Mouse (Mus musculus) layer of hippocampus, postnatal 10 days (tissue): ENCODE measurements around the gene Spocd1. TPM values are rescaled to one million over a fixed set of nuclear protein-coding genes. Genes with fewer than 3 reads are reported as not detected.

Experiments
- DNase-seq, 2 experiments: peaks; one replicate each; pipeline ENCODE4 v3.0.0; 2021; ENCODE audit warnings: low spot score in 2 of 2
- total RNA-seq, 2 experiments: library from RNA; stranded (reverse); gene quantifications; 2 replicates each; pipeline ENCODE4 v1.2.3; 2021

Gene Spocd1
- total RNA-seq, 2 experiments from 2014 or later, result 0.18 to 0.48 TPM

DNA sequence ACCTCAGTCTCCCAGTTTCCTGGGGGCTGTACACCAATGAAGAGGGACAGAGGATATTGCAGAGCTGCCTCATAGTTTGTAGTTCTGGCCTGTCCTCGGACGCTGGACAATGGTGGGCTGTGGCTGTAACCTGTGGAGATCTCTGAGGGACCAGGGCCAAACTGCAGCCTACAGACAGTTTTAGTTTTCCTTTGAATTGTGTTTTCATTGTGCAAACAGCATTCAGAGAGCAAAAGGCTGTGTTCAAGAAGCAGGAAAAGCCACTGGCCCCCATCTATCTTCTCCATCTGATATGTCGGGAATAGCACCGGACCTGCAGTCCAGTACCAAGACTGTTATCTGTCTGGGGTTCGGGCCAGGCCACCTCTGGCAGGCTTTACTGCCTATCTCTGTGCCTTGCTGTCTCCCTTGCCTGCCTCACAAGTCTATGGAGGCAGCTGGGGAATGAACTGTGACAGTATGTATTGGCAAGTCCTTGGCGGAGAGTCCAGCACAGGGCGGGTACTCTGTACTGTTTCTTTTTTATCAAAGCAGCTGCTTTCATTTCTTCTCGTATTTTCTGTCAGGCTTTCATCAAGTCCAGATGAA is 11.9 kb upstream of the Spocd1 start:
- no peak for DNase-seq

DNA sequence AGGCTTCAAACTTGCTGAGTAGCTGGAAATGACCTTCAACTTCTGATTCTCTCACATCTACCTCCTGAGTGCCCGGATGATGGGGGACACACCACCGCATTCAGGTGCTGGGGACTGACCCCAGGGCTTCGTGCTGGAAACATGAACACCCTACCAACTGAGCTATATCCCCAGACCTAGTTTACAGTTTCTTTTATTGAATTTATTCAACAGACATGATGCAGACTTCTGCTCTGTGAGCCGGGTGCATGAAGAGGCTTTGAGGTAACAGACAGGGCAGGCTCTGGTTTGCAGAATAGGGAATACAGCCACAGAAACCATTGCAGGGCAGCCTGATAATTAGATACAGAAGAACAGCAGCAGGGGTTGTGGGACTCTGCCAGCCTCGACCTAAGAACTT is 10.6 kb upstream of the Spocd1 start:
- DNase-seq, result no peak

DNA sequence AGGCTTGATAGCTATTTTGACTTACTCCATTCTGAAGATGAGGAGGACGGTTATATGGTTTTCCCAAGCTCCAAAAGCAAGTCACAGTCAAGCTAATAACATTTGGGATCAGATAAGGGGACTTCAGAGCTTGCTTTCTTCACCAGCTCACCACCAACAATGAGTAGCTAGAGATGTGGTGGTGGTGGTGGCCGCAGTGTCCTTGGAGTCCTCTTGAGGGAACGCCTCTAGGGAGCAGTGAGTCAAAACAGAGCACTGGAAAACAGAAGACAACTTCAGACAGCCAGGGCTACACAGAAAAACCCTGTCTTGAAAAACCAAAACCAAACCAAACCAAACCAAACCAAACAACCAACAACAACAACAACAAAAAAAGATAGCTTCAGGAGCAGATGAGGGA is 10.1 kb upstream of the Spocd1 start:
- no peak for DNase-seq

DNA sequence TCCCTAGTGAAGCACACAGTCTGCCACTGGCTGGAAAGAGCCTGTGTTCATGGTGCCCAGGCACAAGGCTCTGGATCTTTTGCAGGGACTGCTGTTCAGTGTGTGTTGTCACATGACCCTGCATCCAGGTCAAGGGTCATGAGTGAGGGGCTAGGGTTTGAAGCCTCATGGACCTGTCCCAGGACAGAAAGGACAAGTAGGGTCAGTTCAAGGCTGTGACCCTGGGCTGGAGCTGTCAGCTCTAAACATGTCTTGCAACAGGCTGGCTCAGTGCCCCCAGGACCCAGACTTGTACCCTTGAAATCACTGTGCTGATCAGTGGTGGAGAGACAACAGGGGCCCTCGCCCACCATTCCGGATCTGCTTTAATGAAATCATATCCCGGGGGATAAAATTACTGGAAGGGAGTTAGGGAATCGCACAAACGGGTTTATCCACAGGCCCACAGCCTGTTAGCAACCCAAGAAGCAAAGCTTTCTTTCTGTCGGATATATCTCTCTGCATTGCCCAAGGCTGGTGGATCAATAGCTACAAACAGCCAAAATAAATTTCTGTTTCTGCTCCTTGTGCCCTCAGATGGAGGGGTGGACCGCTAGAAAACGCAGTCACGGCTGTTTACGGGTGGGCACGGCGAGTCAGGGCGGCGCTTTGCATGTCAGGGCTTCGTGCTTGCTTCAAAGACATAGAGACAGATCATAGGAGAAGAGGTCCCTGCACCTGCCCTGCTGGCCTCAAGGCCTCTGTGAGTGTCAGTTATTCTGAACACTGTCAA is 8.3 kb upstream of the Spocd1 start:
- DNase-seq, result no peak

DNA sequence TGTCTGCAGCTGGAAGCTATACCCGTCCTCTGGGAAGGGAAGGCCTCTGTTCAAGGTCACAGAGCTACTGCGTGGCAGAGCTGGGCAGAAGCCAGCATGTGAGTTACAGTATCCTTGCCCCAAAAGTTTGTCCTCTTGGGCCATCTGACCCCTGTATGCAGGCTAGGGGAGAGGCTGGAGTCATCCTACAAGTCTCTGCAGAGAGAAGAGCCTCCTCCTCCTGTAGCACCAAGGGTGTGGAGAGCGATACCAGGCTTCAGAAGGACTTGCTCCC is 7.8 kb upstream of the Spocd1 start:
- no peak for DNase-seq

DNA sequence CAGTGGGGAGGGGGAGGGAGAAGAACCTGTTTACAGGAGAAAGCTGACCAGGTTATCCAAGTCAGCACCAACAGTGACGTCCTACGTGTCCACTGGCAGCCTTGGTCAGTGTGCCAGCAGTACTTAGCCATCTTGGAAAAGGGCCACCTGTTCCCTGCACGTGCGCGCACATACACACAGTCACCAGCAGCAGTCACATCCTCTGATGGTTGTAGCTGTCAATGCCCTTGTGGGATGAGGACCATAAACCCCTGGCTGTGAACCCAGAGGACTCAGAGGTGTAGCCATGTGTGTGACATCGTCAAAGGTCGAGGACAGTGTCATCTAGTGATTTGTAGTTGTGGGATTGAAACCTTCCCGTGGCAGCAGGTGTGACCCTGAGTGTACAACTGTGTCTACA is 4.9 kb upstream of the Spocd1 start:
- DNase-seq, result no peak

DNA sequence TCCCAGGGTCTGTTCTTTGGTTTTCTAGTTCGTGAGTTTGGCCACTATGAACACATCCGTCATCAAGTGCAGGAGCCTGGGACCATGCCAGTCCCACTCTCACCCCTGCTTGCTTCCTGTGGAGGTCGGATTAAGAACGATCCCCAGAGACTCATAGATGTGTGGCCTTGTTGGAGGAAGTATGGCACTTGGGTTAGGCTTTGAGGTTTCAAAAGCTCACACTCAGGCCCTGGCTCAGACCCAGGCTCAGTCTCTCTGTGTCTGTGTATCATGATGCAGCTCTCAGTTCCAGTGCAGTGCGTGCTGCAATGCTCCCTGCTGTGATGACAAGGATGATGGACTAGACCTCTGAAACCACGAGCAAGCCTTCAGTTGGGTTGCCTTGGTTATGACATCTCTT is 4.4 kb upstream of the Spocd1 start:
- no peak for DNase-seq

DNA sequence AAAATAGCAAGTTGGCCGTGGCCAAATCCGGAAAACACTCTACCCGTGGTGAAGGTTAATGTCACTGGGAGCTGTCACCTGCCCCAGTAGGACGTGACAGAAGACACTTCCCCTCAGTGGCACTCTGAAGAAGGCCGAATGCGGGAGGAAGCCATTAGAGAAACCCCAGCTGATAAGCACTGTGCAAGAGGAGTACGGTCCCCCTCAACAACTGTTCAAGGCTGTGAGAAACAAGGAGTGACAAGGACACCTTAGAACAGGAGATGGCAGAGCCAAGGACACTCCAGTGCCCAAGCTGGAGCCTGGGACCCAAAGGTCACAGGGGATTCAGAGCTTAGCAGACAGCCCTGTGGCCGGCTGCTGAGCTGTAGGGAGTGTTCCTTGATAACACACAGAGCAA is 2.5 kb upstream of the Spocd1 start:
- no peak for DNase-seq

DNA sequence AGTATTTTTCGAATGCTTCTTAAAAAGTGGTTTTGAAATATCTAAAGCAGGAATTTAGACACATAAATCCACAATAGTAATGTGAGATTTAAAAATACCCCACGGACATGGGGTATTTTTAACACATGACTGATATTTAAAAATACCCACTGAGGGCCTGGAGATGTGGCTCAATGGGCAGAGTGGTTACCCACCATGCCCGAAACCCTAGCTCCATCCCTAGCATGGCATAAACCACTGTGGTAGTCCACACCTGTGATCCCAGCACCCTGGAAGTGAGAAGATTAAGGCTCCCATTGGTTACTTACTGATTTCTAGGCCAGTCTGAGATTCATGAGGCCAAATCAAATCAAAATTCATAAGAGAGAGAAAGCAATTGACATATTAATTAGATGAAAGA is 2.0 kb upstream of the Spocd1 start:
- no peak for DNase-seq

DNA sequence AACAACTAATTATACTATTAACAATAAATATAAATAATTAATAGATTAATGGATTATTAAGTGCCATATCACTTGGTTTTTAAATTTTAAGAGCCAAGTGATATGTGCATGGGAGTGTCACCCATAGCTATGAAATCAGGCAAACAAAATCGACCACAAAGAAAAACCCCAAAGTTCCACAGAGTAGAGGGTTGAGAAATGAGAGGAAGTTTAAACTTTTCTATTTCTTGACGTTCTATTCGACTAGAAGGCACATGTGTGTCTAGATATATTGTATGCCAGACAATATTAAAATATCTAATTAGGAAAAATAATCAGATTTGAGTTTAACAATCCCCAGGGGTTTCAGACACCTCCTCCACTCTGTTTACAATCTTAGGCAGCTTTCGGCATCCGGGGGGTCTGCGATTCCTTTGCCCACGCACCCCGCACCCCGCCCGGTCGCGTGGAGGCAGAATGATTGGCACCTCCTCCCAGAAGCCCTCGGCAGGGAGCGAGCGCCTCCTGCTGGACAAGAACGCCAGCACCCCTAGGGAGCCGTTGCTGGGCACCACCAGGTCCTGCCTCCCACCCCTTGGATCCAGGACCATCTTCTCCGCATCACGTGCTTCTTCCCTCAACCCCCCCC is 811 bp upstream of the Spocd1 start:
- peak; percentile 88 to 90 for DNase-seq

DNA sequence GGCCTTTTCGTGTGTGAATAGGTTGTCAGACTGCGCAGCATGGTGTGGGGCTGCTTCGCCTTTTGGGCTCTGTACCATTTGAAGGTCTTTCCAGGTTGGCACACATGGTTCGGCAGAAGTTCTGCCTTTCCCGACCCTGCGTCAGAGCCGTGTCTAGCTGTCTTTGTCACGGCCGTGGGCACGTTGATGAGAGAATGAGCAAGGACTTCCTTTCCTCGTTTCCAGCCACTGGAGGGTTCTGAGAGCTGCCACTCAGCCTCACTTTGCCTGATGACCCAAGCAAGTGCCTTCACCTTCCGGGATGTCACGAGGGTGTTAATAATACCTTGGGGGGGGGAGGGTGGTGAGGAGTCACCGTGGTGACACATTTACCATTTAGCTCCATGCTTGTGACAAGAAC is 4.6 kb downstream of the Spocd1 start:
- DNase-seq, result peak in 1 of 2 experiments; percentile 25

DNA sequence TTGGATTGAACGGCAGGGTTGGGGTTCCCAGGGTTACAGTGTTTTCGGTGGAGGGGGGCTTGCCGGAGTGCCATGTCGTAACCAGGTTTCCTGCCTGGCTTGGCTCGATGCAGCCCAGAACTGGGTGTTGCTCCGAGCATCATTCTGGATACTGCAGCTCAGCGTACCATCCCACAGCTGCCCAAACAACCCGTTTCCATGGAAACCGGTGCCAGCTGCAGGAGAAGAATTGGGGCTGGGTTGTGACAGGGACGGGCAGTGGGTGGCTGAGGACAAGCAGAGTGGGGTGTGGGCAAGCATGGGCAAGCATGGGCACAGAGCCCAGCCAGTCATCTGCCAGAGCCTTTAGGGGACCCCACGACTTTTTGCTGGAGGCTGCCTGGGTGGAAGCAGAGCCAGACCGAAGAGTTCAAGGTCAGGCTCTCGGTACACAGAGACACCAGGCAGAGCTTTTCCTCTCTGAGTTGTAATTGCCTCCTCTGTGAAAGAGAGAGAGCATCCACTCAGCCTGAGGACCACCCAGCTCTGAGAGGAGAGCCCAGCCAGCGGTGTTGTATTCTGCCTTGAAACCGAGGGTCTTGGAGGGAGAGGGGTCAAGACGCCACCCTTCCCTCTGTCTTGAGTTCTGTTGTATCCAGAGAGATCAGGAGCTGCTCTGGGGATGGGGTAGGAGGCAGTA is 5.3 kb downstream of the Spocd1 start:
- peak; percentile 56 to 59 for DNase-seq

DNA sequence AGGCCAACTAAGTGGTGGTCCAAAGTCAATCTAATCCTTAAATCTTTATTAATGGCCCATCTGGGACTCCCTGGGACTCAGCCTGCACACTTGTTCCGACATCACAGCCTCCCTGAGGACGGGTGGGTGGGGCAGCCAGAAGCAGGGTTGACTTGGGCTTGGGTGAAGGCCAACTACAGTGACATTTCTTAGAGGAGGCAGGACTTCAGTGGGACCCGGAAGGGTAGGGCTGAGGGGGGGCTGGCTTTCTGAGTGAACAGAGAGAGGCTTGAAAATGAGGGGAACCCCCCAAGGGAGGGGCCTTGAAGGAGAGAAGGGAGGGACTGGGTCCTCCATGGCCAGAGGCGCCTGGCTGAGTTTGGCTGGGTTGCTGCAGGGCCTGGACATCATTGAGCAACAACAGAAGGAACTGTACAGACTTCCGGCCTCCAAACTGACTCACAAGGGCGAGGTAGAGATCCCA is 22.3 kb downstream of the Spocd1 start:
- DNase-seq, result no peak

DNA sequence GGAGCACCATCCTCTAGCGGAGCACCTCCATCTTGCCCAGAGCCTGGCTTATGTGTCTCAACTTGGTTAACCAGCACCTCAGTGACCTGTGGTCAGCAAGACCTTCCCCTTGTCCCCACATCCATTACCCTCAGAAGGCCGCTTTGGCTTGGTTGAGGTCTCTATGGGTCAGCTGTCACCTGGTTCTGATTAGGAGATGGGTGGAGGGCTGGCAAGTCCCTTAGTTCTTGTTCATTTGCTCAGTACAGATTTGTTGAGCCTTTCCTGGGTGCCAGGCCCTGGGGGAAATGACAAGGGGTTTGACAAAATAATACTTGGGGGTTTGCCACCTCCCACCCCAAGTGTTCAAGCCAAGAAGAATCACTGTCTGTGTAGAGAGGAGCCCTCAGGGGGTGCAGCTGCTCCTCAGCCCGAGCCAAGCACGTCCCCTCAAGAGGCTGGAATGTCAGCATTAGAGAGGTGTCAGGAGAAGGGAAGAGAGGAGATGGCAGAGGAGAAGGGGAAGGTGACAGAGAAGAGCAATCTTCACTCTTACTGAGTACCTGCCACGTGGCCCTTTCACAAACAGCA is 23.3 kb downstream of the Spocd1 start:
- no peak for DNase-seq

DNA sequence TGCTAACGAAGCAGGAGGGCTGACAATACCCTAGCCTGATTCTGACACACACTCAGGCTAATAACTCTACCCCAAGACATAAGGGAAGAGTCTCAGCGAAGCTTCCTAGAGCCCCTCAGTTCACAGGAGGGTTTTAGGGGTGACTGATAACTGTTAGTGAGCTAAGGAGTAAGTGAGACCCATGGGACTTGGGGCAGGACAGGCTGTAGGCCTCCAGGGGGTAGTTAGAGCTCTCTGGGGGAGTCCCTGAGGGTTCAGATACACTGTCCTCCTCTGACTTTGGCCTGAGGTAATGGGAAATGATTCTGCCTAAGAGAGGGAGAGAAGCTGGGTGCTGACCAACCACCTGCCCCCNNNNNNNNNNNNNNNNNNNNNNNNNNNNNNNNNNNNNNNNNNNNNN is 25.5 kb downstream of the Spocd1 start:
- no peak for DNase-seq

DNA sequence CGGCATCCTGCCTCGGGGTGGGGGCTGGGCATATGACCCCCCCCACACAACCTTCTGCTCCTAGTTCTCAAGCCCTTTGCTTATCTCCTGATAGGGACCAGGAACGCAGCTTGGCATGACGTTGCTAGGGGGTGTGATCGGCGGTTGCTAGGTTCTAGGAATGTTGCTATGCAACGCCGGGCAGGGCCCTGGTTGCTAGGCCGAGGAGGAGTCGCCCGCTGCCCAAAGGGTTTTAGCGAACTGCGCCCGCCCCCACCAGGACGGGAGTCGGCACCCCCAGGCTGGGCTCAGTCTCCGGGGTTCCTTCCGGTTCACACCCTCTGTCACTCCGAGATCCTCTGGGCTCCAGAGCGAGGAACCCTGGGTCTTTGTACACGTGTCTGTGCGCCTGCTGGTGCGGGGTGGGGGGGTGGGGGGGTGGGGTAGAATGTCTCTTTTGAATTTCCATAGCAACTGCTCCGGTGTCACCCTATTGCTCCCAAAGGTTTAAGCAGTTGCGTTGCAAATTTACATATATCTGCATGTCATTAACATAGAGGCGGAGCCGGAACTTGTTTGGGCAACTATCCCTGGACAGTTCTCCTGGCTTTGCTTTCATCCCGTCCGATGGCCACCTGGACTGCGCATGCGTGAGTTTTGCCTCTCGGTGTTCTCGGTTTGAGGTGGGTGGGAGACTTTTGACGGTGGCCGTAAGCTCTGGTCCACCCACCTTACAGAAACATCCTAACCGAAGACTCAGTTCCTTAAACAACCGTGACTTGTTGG is 31.3 kb downstream of the Spocd1 start:
- DNase-seq, result peak; percentile 80 to 84

DNA sequence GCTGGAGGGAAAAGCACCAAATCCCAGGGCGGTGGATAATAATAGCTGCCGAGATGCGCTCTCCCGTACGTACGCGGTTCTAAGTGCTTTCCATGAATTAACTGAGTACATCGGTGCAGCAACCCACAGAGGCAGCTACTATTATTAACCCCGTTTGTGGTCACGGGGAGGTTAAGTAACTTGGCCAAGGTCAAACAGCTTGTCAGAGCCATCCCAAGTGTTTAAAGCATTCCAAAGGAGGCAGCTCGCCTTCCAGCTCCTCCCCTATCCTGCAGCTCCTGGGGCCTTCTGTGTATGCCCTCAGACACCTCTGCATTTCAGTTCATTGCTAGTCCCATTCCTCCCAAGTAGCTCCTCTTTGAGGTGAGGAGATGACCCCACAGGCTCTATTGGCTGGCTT is 36.2 kb downstream of the Spocd1 start:
- no peak for DNase-seq

DNA sequence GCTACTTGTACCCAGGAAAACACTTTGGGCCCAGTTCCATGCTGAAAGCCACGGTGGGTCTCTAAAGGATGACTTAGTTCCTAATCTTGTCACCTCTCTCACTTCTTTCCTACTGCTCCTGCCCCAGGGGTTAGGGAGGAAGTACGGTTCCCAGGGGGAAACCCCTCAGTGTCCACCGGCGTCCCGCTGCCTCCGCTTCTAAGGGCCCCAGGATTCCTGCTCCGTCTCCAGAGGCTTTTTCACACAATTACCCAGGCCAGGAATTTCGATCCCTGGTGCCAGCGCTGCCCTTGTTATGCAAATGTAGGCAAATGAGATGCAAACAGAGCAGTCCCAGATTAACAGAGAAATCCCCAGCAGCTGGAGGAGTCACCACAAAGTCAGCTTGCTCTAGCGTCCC is 37.2 kb downstream of the Spocd1 start:
- DNase-seq, result peak in 1 of 2 experiments; percentile 62

DNA sequence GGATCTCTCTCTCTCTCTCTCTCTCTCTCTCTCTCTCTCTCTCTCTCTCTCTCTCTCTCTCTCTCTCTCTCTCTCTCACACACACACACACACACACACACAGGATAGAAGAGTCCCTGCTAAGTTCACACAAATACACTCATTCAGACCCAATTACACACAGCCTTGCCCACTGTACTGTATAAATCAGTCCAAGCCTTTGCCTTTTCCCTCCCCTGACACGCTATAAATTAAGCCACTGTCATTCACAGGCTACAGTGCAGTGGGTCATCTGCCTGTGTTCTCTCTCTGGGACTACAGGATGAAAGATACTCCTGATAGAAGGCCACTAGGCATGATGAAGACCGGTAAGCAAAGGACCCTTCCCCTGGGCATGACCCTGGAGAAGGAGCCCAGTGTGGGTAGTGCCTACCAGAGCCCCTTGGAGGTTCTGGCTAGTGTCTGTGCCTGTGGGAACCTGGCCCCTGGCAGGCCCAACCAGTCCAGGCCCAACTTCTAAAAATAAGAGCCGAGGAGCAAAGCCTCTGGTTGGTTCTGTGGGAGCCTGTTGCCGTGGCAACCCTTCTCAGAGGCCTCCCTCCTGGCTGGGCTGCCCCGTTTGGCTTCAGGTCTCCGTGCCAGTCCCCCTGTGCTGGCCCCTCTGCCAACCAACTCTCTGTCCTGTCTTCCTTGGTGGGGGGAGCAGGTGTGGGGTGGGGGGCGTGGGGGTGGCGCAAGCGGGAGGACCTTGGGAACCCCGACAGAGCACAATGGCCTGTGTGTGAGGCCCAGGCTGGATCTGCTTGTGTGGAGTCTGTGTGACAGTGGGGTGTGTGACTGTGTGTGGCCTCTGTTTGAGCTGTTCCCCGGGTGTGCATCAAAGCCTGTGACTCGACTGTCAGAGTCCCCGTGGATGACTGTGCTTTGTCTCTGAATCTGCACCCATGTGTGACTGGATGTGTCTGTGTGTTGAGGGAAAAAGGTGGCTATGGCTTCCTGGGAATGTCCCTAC is 38.3 kb downstream of the Spocd1 start:
- peak; percentile 73 to 80 for DNase-seq

DNA sequence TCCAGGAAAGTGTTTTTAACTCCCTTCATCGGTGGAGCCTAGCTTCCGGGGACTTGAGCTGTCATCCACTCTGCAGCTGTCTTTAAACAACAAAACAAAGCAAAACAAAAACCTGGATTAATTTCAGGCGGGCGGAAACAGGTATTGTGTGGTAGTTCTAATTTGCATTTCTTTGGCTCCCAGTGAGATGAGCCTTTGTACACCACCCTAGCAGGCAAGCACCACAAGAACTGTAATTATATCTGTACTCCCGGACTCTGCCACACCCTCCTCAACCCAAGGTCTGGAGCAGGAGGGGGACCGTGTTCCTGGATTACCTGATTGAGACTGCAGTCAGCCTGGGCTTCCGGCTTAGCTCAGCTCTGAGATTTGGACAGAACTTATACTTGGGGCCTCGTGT is 41.1 kb downstream of the Spocd1 start:
- no peak for DNase-seq
